Mouse (Mus musculus) stomach, embryonic 15.5 days (tissue): Measurements from ENCODE around the gene Skp1a. TPM values are rescaled to one million over a fixed set of nuclear protein-coding genes. Genes with fewer than 3 reads are reported as not detected.

Experiments used
- ATAC-seq: fragments of 200-750 bp; cut with Nextera tagmentation; 2 replicates; pipeline ENCODE4 v1.8.0; 2017; ENCODE audit warnings: low read depth, moderate number of reproducible peaks, moderate TSS enrichment; ENCODE audit not compliant: insufficient read depth, low FRiP score
- H3K27ac ChIP-seq: fragments of 300-500 bp; sonication (generic); 2 replicates; pipeline ENCODE4 v1.5.1; 2015; ENCODE audit warnings: mild to moderate bottlenecking, inconsistent platforms
- H3K27me3 ChIP-seq: fragments of 300-500 bp; sonication (generic); replicated peaks from 2 replicates; pipeline ENCODE4 v1.6.1; 2015; ENCODE audit warnings: inconsistent platforms
- H3K36me3 ChIP-seq: fragments of 300-500 bp; sonication (generic); 2 replicates; pipeline ENCODE4 v1.6.1; 2015; ENCODE audit warnings: inconsistent platforms
- H3K4me1 ChIP-seq: fragments of 300-500 bp; sonication (generic); 2 replicates; pipeline ENCODE4 v1.6.1; 2015; ENCODE audit warnings: inconsistent platforms
- H3K4me2 ChIP-seq: fragments of 300-500 bp; sonication (generic); 2 replicates; pipeline ENCODE4 v1.6.1; 2015; ENCODE audit warnings: mild to moderate bottlenecking, inconsistent platforms
- H3K4me3 ChIP-seq: fragments of 300-500 bp; sonication (generic); replicated peaks from 2 replicates; pipeline ENCODE4 v1.5.1; 2015; ENCODE audit warnings: inconsistent platforms
- H3K9ac ChIP-seq: fragments of 300-500 bp; sonication (generic); 2 replicates; pipeline ENCODE4 v1.6.1; 2015; ENCODE audit warnings: inconsistent platforms
- H3K9me3 ChIP-seq: fragments of 300-500 bp; sonication (generic); 2 replicates; pipeline ENCODE4 v1.6.1; 2016; ENCODE audit warnings: inconsistent platforms
- WGBS: fragments of 180-500 bp; shearing (Covaris S2); methylation state at CpG from one replicate; pipeline ENCODE4 v1.1.7; 2015; 5-methylcytosine and 5-hydroxymethylcytosine counted together
- polyA plus RNA-seq: library from polyadenylated mRNA; unstranded; fragments of >200 nt; fragmentation: Nextera tagmentation; extraction: Ambion mirVana; gene quantifications from 2 replicates; pipeline ENCODE4 v1.2.1, GENCODE M21; 2015

Skp1a gene
- polyA plus RNA-seq, 1 experiment from 2014 or later: 657 TPM

- Histone ChIP-seq H3K9me3 (no peaks in the 10 kb centered on the region), H3K36me3 (no peaks in the 10 kb centered on the region), H3K4me3 (no peak overlapping the region), H3K4me1 (peaks cover 27% of the 10 kb centered on the region), H3K27ac (no peak overlapping the region), H3K27me3 (no peaks in the 10 kb centered on the region), H3K4me2 (no peak overlapping the region), H3K9ac (no peak overlapping the region)
- ATAC-seq: no peak
- WGBS: 89% methylated on average over 11 of the region's 11 CpGs
Measured at GRCm38 (mm10) chr11:52280566-52281455, 49.0 kb downstream of the Skp1a start.

- WGBS: 71% methylated on average over 19 of the region's 19 CpGs
- Histone ChIP-seq H3K9me3 (no peaks in the 10 kb centered on the region), H3K9ac (no peak overlapping the region), H3K27me3 (no peaks in the 10 kb centered on the region), H3K4me1 (peaks cover 27% of the 10 kb centered on the region), H3K36me3 (no peaks in the 10 kb centered on the region), H3K4me2 (peak overlapping the region; percentile 96), H3K27ac (no peak overlapping the region), H3K4me3 (peak overlapping the region; percentile 70)
- ATAC-seq: no peak
Measured at GRCm38 (mm10) chr11:52281568-52282328, 50.0 kb downstream of the Skp1a start.

DNA sequence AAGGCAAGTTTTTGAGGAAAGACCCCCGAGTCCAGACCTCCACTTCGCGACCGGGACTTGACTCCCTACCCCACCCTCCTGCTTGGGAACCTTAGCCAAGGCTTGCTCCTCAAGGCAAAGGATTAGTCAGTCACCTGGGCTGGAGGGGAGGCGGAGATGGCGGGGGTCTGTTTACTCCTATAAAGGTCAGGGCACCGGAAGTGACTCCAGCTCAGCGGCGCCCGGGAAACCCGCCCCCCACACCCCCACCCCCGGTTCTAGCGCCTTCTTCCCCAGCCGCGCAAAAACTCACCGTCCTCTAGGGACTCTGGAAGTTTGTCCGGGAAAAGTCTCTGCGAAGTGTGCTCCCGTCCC lies 50.6 kb downstream of the Skp1a start:
- Histone ChIP-seq H3K4me1 (peaks cover 27% of the 10 kb centered on the region), H3K27ac (no peak overlapping the region), H3K4me2 (peak overlapping the region; percentile 96), H3K4me3 (peak overlapping the region; percentile 70), H3K9ac (peak overlapping the region; percentile 61; the same call in 1 of the 2 replicates), H3K27me3 (no peaks in the 10 kb centered on the region), H3K36me3 (no peaks in the 10 kb centered on the region), H3K9me3 (no peaks in the 10 kb centered on the region)
- 0 out of 2 replicates have a peak, but pooled peaks have one; percentile 6 for ATAC-seq
- 2% methylated on average over 19 of the region's 19 CpGs for WGBS

GRCm38 (mm10) chr11:52282774-52283595 lies 51.2 kb downstream of the Skp1a start, which contains the start of gene Tcf7:
TSS of gene Tcf7 (minus strand) at chr11:52283014.
- Histone ChIP-seq H3K9ac (peak within 1 kb of the TSS; percentile 61; the same call in 1 of the 2 replicates), H3K4me1 (peaks cover 27% of the 10 kb centered on the region), H3K4me2 (peak within 1 kb of the TSS; percentile 96), H3K36me3 (no peaks in the 10 kb centered on the region), H3K9me3 (no peaks in the 10 kb centered on the region), H3K27me3 (no peaks in the 10 kb centered on the region), H3K4me3 (peak within 1 kb of the TSS; percentile 70), H3K27ac (no peak within 1 kb of the TSS)
- under 1% methylated on average over 93 of the region's 97 CpGs for WGBS
- ATAC-seq: peak; percentile 67

- no peak overlapping the region for H3K9ac ChIP-seq
- H3K4me1 ChIP-seq: peaks cover 27% of the 10 kb centered on the region
- H3K27me3 ChIP-seq: no peaks in the 10 kb centered on the region
- 11% methylated on average over 44 of the region's 44 CpGs for WGBS
- ATAC-seq: peak; percentile 45; the same call in 1 of the 2 replicates
- H3K27ac ChIP-seq: no peak overlapping the region
- no peaks in the 10 kb centered on the region for H3K36me3 ChIP-seq
- H3K9me3 ChIP-seq: no peaks in the 10 kb centered on the region
- peak overlapping the region; percentile 70 for H3K4me3 ChIP-seq
- H3K4me2 ChIP-seq: peak overlapping the region; percentile 96
Measured at GRCm38 (mm10) chr11:52283596-52284571, 52.1 kb downstream of the Skp1a start.

GRCm38 (mm10) chr11:52286301-52286957 lies 54.6 kb downstream of the Skp1a start:
- WGBS: 40% methylated on average over 16 of the region's 16 CpGs
- H3K27me3 ChIP-seq: no peaks in the 10 kb centered on the region
- H3K4me1 ChIP-seq: peaks cover 27% of the 10 kb centered on the region
- H3K4me3 ChIP-seq: no peak overlapping the region
- ATAC-seq: no peak
- no peak overlapping the region for H3K4me2 ChIP-seq
- no peaks in the 10 kb centered on the region for H3K9me3 ChIP-seq
- H3K9ac ChIP-seq: no peak overlapping the region
- no peak overlapping the region for H3K27ac ChIP-seq
- no peaks in the 10 kb centered on the region for H3K36me3 ChIP-seq

GRCm38 (mm10) chr11:52286958-52287305 lies 55.1 kb downstream of the Skp1a start:
- Histone ChIP-seq H3K4me1 (peaks cover 25% of the 10 kb centered on the region), H3K27me3 (no peaks in the 10 kb centered on the region), H3K9me3 (no peaks in the 10 kb centered on the region), H3K4me3 (no peak overlapping the region), H3K4me2 (no peak overlapping the region), H3K36me3 (no peaks in the 10 kb centered on the region), H3K27ac (no peak overlapping the region), H3K9ac (no peak overlapping the region)
- ATAC-seq: no peak
- 22% methylated on average over 4 of the region's 4 CpGs for WGBS

DNA sequence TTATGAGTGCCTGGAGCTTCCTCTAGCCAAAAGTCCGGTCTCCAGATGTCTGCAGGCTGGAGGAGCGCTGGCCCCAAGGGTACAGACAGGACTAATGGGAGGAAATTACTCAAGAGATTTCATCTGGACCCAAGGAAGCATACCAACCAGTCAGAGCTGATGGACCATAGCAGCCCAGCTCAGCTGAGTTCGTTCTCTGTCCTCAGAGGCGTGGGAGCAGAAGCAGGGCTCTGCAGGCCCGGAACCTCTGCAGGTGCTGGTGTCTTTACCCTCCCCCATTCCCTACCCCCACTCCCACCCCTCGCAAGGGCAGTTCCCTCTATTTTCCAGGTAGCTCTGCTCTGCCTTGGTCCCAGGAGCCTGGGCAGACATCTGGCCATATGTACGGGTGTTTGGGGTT lies 60.6 kb downstream of the Skp1a start:
- no peak overlapping the region for H3K4me2 ChIP-seq
- H3K4me3 ChIP-seq: no peak overlapping the region
- H3K27me3 ChIP-seq: no peaks in the 10 kb centered on the region
- H3K36me3 ChIP-seq: no peaks in the 10 kb centered on the region
- H3K9ac ChIP-seq: no peak overlapping the region
- H3K4me1 ChIP-seq: no peaks in the 10 kb centered on the region
- H3K27ac ChIP-seq: no peak overlapping the region
- ATAC-seq: no peak
- H3K9me3 ChIP-seq: no peaks in the 10 kb centered on the region
- WGBS: 62% methylated on average over 7 of the region's 7 CpGs

GRCm38 (mm10) chr11:52292894-52293293 lies 61.1 kb downstream of the Skp1a start:
- no peak overlapping the region for H3K27ac ChIP-seq
- H3K4me1 ChIP-seq: no peaks in the 10 kb centered on the region
- no peaks in the 10 kb centered on the region for H3K9me3 ChIP-seq
- H3K27me3 ChIP-seq: no peaks in the 10 kb centered on the region
- H3K4me3 ChIP-seq: no peak overlapping the region
- no peak overlapping the region for H3K9ac ChIP-seq
- ATAC-seq: no peak
- no peak overlapping the region for H3K4me2 ChIP-seq
- H3K36me3 ChIP-seq: no peaks in the 10 kb centered on the region
- WGBS: 64% methylated on average over 6 of the region's 6 CpGs

- no peak overlapping the region for H3K4me2 ChIP-seq
- H3K36me3 ChIP-seq: no peaks in the 10 kb centered on the region
- no peak overlapping the region for H3K4me3 ChIP-seq
- H3K27ac ChIP-seq: no peak overlapping the region
- WGBS: 80% methylated on average over 9 of the region's 9 CpGs
- no peak overlapping the region for H3K9ac ChIP-seq
- no peaks in the 10 kb centered on the region for H3K4me1 ChIP-seq
- no peaks in the 10 kb centered on the region for H3K27me3 ChIP-seq
- no peaks in the 10 kb centered on the region for H3K9me3 ChIP-seq
- ATAC-seq: no peak
Measured at GRCm38 (mm10) chr11:52294103-52294502, 62.3 kb downstream of the Skp1a start.
